9 mouse cellular contexts compared by ENCODE assay signal in the genomic region with DNA sequence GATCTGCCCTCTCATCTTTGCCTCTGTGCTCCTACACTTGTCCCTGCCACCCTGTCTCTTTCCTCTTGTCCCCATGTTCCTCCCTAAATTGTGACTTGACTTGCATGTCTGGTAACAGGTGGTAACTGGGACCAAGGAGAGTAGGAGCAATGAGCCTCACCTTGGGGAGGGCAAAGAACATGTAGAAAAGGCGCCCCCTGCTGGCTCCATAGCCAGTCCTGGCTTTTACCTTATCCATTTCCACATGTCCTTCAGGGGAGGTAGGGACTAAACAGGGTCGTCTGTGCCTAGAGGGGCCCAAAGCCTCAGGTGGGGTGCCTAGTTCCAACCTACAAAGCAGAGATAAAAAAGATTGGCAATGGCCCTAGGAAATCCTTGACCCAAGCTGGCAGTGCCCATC. TPM values are rescaled to one million over a fixed set of nuclear protein-coding genes. Genes with fewer than 3 reads are reported as not detected.
DNase-seq lines count a peak whose midpoint lies in the region; ATAC-seq and TF ChIP-seq lines count a peak whose summit lies in the region.
"Had no signal": no experiment of that assay in that cellular context is flagged by ENCODE, and none has a peak within 500 bp of the region (broad histone marks: within the 10 kb centered on the region; RNA-seq: fewer than 3 reads in every experiment).

A gene (minus strand): TSS at position 387 of the 400 bp plus-strand sequence.

- no peak for TF ChIP-seq EP300 in stomach, postnatal 0 days (optimal IDR thresholded peaks at IDR 0.05)

- no peaks in the 10 kb centered on the region for H3K36me3 ChIP-seq in hindbrain, embryonic 13.5 days
- H3K36me3 ChIP-seq in midbrain, embryonic 16.5 days (ENCODE audit: control insufficient read depth, insufficient read depth, low read length), result no peaks in the 10 kb centered on the region
- H3K36me3 ChIP-seq in stomach, postnatal 0 days (ENCODE audit: control insufficient read depth, insufficient read depth, low read length), result no peaks in the 10 kb centered on the region
- H3K36me3 ChIP-seq: limb, embryonic 13.5 days had no signal

- no peak within 1 kb of the TSS for H3K9ac ChIP-seq in hindbrain, embryonic 13.5 days
- no peak within 1 kb of the TSS for H3K9ac ChIP-seq in midbrain, embryonic 16.5 days (ENCODE audit: low read depth, low read length)
- no peak within 1 kb of the TSS for H3K9ac ChIP-seq in stomach, postnatal 0 days (ENCODE audit: low read length)
- H3K9ac ChIP-seq: limb, embryonic 13.5 days had no signal

- peak; percentile 39 to 48 for DNase-seq in heart, postnatal 14 days
- DNase-seq in heart, adult 8-10 months (ENCODE audit: low spot score), result no peak
- peak; percentile 55 for DNase-seq in adipocyte (ENCODE audit: low spot score)
- DNase-seq in embryo, embryonic 11 days, result peak; percentile 55
- peak; percentile 22 to 43 for DNase-seq in left cerebral cortex, adult 2 months (ENCODE audit: extremely low spot score in 1 of 2, low spot score in 2 of 2)
- peak; percentile 67 for DNase-seq in stomach, postnatal 0 days (ENCODE audit: low spot score)

- H3K4me1 ChIP-seq in hindbrain, embryonic 13.5 days (replicated peaks), result no peaks in the 10 kb centered on the region
- H3K4me1 ChIP-seq in midbrain, embryonic 16.5 days (ENCODE audit: control insufficient read depth, insufficient read depth, low read length), result no peaks in the 10 kb centered on the region
- H3K4me1 ChIP-seq in stomach, postnatal 0 days (replicated peaks; ENCODE audit: control insufficient read depth, insufficient read depth), result no peaks in the 10 kb centered on the region
- H3K4me1 ChIP-seq: limb, embryonic 13.5 days had no signal

- TF ChIP-seq CTCF in left cerebral cortex, adult 2 months (IDR thresholded peaks at IDR 0.05), result peak; percentile 61
- peak; percentile 67 for TF ChIP-seq CTCF in stomach, postnatal 0 days (IDR thresholded peaks at IDR 0.05; ENCODE audit: low read depth)

- H3K4me2 ChIP-seq in hindbrain, embryonic 13.5 days, result no peak within 1 kb of the TSS
- no peak within 1 kb of the TSS for H3K4me2 ChIP-seq in midbrain, embryonic 16.5 days (ENCODE audit: low read length)
- H3K4me2 ChIP-seq in stomach, postnatal 0 days (replicated peaks; ENCODE audit: low read depth), result no peak within 1 kb of the TSS
- H3K4me2 ChIP-seq: limb, embryonic 13.5 days had no signal

- H3K27me3 ChIP-seq in hindbrain, embryonic 13.5 days, result no peaks in the 10 kb centered on the region
- H3K27me3 ChIP-seq in midbrain, embryonic 16.5 days (ENCODE audit: control insufficient read depth, insufficient read depth, low read depth, low read length), result no peaks in the 10 kb centered on the region
- H3K27me3 ChIP-seq in stomach, postnatal 0 days (ENCODE audit: control insufficient read depth, insufficient read depth, low read length), result no peaks in the 10 kb centered on the region

- intact Hi-C loops in heart, postnatal 14 days (cut with DNase I), result loop anchor here (2.0 kb wide), 1 partner anchor 97 kb away; no protein-coding TSS in a partner anchor
- intact Hi-C loops in left cerebral cortex, adult 2 months (cut with DNase I), result loop anchor here (2.0 kb wide), 1 partner anchor 97 kb away; no protein-coding TSS in a partner anchor

- H3K4me3 ChIP-seq in hindbrain, embryonic 13.5 days, result no peak within 1 kb of the TSS
- no peak within 1 kb of the TSS for H3K4me3 ChIP-seq in left cerebral cortex, adult 2 months
- H3K4me3 ChIP-seq in midbrain, embryonic 16.5 days (ENCODE audit: low read depth, low read length), result no peak within 1 kb of the TSS
- H3K4me3 ChIP-seq in stomach, postnatal 0 days (ENCODE audit: low read depth, low read length), result no peak within 1 kb of the TSS
- H3K4me3 ChIP-seq: limb, embryonic 13.5 days had no signal

- no peaks in the 10 kb centered on the region for H3K9me3 ChIP-seq in hindbrain, embryonic 13.5 days
- no peaks in the 10 kb centered on the region for H3K9me3 ChIP-seq in midbrain, embryonic 16.5 days (replicated peaks; ENCODE audit: control insufficient read depth, low read length, poor library complexity, severe bottlenecking)
- no peaks in the 10 kb centered on the region for H3K9me3 ChIP-seq in stomach, postnatal 0 days (ENCODE audit: control insufficient read depth, low read length)
- H3K9me3 ChIP-seq: limb, embryonic 13.5 days had no signal

- WGBS in hindbrain, embryonic 13.5 days, result 25% methylated on average over 2 of the region's 2 CpGs
- WGBS in midbrain, embryonic 16.5 days, result 18% methylated on average over 2 of the region's 2 CpGs
- WGBS in stomach, postnatal 0 days, result 17% methylated on average over 2 of the region's 2 CpGs

- no peak within 1 kb of the TSS for H3K27ac ChIP-seq in hindbrain, embryonic 13.5 days
- H3K27ac ChIP-seq in left cerebral cortex, adult 2 months, result no peak within 1 kb of the TSS
- no peak within 1 kb of the TSS for H3K27ac ChIP-seq in midbrain, embryonic 16.5 days (ENCODE audit: low read length)
- no peak within 1 kb of the TSS for H3K27ac ChIP-seq in stomach, postnatal 0 days (replicated peaks)
- H3K27ac ChIP-seq: limb, embryonic 13.5 days had no signal

- ATAC-seq in hindbrain, embryonic 13.5 days (ENCODE audit: low FRiP score), result no peak
- no peak for ATAC-seq in midbrain, embryonic 16.5 days
- ATAC-seq in stomach, postnatal 0 days (ENCODE audit: low FRiP score, low TSS enrichment), result peak; percentile 41; the same call in 1 of the 2 replicates

RNA-seq across cellular contexts. Expression of the gene that starts here (rescaled TPM):
- 1 to 10 TPM; 2.0 to 2.1 TPM for total RNA-seq in heart, postnatal 14 days (2021)
- 1 to 10 TPM; 3.3 to 5.3 (median 4.2) TPM for total RNA-seq in heart, adult 8-10 months (2022)
- polyA plus RNA-seq in hindbrain, embryonic 13.5 days (2015; fragmentation: Nextera tagmentation; extraction: Ambion mirVana), result 77.3 and 84.1 TPM in 2 replicates
- total RNA-seq in left cerebral cortex, adult 2 months (2021), result 100 to 1,000 TPM; 150 to 161 TPM
- polyA plus RNA-seq in midbrain, embryonic 16.5 days (2015; fragmentation: Nextera tagmentation; extraction: Ambion mirVana), result 122 and 134 TPM in 2 replicates
- polyA plus RNA-seq in stomach, postnatal 0 days (2015; fragmentation: Nextera tagmentation; extraction: Ambion mirVana), result 3.9 and 5.8 TPM in 2 replicates

Comparison
In these comparisons a context has a peak if more than half of its experiments do, and no peak if none do; other contexts are left out.
1. RNA of the gene that starts here (total RNA-seq): 150 to 161 TPM in left cerebral cortex, adult 2 months; 3.3 to 5.3 TPM in heart, adult 8-10 months and 2.0 to 2.1 TPM in heart, postnatal 14 days; every median in the first group is over 10 times any median in the second.
2. RNA of the gene that starts here (polyA plus RNA-seq): 122 to 134 TPM in midbrain, embryonic 16.5 days and 77.3 to 84.1 TPM in hindbrain, embryonic 13.5 days; 3.9 to 5.8 TPM in stomach, postnatal 0 days; every median in the first group is over 10 times any median in the second.